Mouse (Mus musculus): ENCODE results near the gene Smco4. TPM values are rescaled to one million over a fixed set of nuclear protein-coding genes. Genes with fewer than 3 reads are reported as not detected.

Smco4 gene
- polyA plus RNA-seq, 1 experiment, result 14.5 TPM

GRCm38 (mm10) chr9:15500025-15500424, 6.8 kb downstream of the Smco4 start:
- Histone ChIP-seq H3K27ac (replicated peaks; ENCODE audit: low read depth, low read length) (no peak overlapping the region), H3K4me1 (ENCODE audit: control insufficient read depth, insufficient read depth, insufficient read length, low read length) (peaks cover 54% of the 10 kb centered on the region), H3K4me3 (ENCODE audit: insufficient read depth, low read depth, low read length) (no peak overlapping the region)

- Histone ChIP-seq H3K4me3 (ENCODE audit: insufficient read depth, low read depth, low read length) (no peak overlapping the region), H3K4me1 (ENCODE audit: control insufficient read depth, insufficient read depth, insufficient read length, low read length) (peaks cover 54% of the 10 kb centered on the region), H3K27ac (replicated peaks; ENCODE audit: low read depth, low read length) (0 out of 2 replicates have a peak overlapping the region, but pooled peaks have one; percentile 16)
Measured at GRCm38 (mm10) chr9:15501319-15502256, 8.4 kb downstream of the Smco4 start.

- Histone ChIP-seq H3K4me3 (ENCODE audit: insufficient read depth, low read depth, low read length) (no peak overlapping the region), H3K4me1 (ENCODE audit: control insufficient read depth, insufficient read depth, insufficient read length, low read length) (peaks cover 54% of the 10 kb centered on the region), H3K27ac (replicated peaks; ENCODE audit: low read depth, low read length) (0 out of 2 replicates have a peak overlapping the region, but pooled peaks have one; percentile 69)
Measured at GRCm38 (mm10) chr9:15502476-15502875, 9.2 kb downstream of the Smco4 start.

GRCm38 (mm10) chr9:15503307-15503706, 10.1 kb downstream of the Smco4 start:
- Histone ChIP-seq H3K4me3 (ENCODE audit: insufficient read depth, low read depth, low read length) (no peak overlapping the region), H3K4me1 (ENCODE audit: control insufficient read depth, insufficient read depth, insufficient read length, low read length) (peaks cover 56% of the 10 kb centered on the region), H3K27ac (replicated peaks; ENCODE audit: low read depth, low read length) (peak overlapping the region; percentile 69)

- Histone ChIP-seq H3K27ac (replicated peaks; ENCODE audit: low read depth, low read length) (peak overlapping the region; percentile 69), H3K4me1 (ENCODE audit: control insufficient read depth, insufficient read depth, insufficient read length, low read length) (peaks cover 55% of the 10 kb centered on the region), H3K4me3 (ENCODE audit: insufficient read depth, low read depth, low read length) (no peak overlapping the region)
Measured at GRCm38 (mm10) chr9:15503827-15504226, 10.6 kb downstream of the Smco4 start.

GRCm38 (mm10) chr9:15505288-15505687, 12.1 kb downstream of the Smco4 start:
- Histone ChIP-seq H3K4me3 (ENCODE audit: insufficient read depth, low read depth, low read length) (no peak overlapping the region), H3K4me1 (ENCODE audit: control insufficient read depth, insufficient read depth, insufficient read length, low read length) (peaks cover 52% of the 10 kb centered on the region), H3K27ac (replicated peaks; ENCODE audit: low read depth, low read length) (peak overlapping the region; percentile 38; the same call in 1 of the 2 replicates)

GRCm38 (mm10) chr9:15506863-15507262, 13.6 kb downstream of the Smco4 start:
- H3K4me1 ChIP-seq (ENCODE audit: control insufficient read depth, insufficient read depth, insufficient read length, low read length), result peaks cover 54% of the 10 kb centered on the region
- H3K4me3 ChIP-seq (ENCODE audit: insufficient read depth, low read depth, low read length), result no peak overlapping the region
- H3K27ac ChIP-seq (replicated peaks; ENCODE audit: low read depth, low read length), result peak overlapping the region; percentile 98

GRCm38 (mm10) chr9:15507431-15507875, 14.2 kb downstream of the Smco4 start:
- Histone ChIP-seq H3K27ac (replicated peaks; ENCODE audit: low read depth, low read length) (peak overlapping the region; percentile 98), H3K4me1 (ENCODE audit: control insufficient read depth, insufficient read depth, insufficient read length, low read length) (peaks cover 53% of the 10 kb centered on the region), H3K4me3 (ENCODE audit: insufficient read depth, low read depth, low read length) (no peak overlapping the region)

GRCm38 (mm10) chr9:15509363-15509762, 16.1 kb downstream of the Smco4 start:
- peaks cover 46% of the 10 kb centered on the region for H3K4me1 ChIP-seq (ENCODE audit: control insufficient read depth, insufficient read depth, insufficient read length, low read length)
- peak overlapping the region; percentile 45; the same call in 1 of the 2 replicates for H3K27ac ChIP-seq (replicated peaks; ENCODE audit: low read depth, low read length)
- no peak overlapping the region for H3K4me3 ChIP-seq (ENCODE audit: insufficient read depth, low read depth, low read length)

GRCm38 (mm10) chr9:15510557-15511310, 17.5 kb downstream of the Smco4 start:
- H3K27ac ChIP-seq (replicated peaks; ENCODE audit: low read depth, low read length), result 0 out of 2 replicates have a peak overlapping the region, but pooled peaks have one; percentile 23
- H3K4me3 ChIP-seq (ENCODE audit: insufficient read depth, low read depth, low read length), result no peak overlapping the region
- peaks cover 50% of the 10 kb centered on the region for H3K4me1 ChIP-seq (ENCODE audit: control insufficient read depth, insufficient read depth, insufficient read length, low read length)

- Histone ChIP-seq H3K4me3 (ENCODE audit: insufficient read depth, low read depth, low read length) (no peak overlapping the region), H3K4me1 (ENCODE audit: control insufficient read depth, insufficient read depth, insufficient read length, low read length) (peaks cover 54% of the 10 kb centered on the region), H3K27ac (replicated peaks; ENCODE audit: low read depth, low read length) (no peak overlapping the region)
Measured at GRCm38 (mm10) chr9:15512918-15513317, 19.7 kb downstream of the Smco4 start.

- Histone ChIP-seq H3K4me1 (ENCODE audit: control insufficient read depth, insufficient read depth, insufficient read length, low read length) (peaks cover 48% of the 10 kb centered on the region), H3K4me3 (ENCODE audit: insufficient read depth, low read depth, low read length) (no peak overlapping the region), H3K27ac (replicated peaks; ENCODE audit: low read depth, low read length) (peak overlapping the region; percentile 1; the same call in 1 of the 2 replicates)
Measured at GRCm38 (mm10) chr9:15516007-15516406, 22.8 kb downstream of the Smco4 start.

GRCm38 (mm10) chr9:15517979-15518378, 24.7 kb downstream of the Smco4 start:
- Histone ChIP-seq H3K27ac (replicated peaks; ENCODE audit: low read depth, low read length) (no peak overlapping the region), H3K4me3 (ENCODE audit: insufficient read depth, low read depth, low read length) (no peak overlapping the region), H3K4me1 (ENCODE audit: control insufficient read depth, insufficient read depth, insufficient read length, low read length) (peaks cover 43% of the 10 kb centered on the region)

- Histone ChIP-seq H3K27ac (replicated peaks; ENCODE audit: low read depth, low read length) (no peak overlapping the region), H3K4me3 (ENCODE audit: insufficient read depth, low read depth, low read length) (no peak overlapping the region), H3K4me1 (ENCODE audit: control insufficient read depth, insufficient read depth, insufficient read length, low read length) (peaks cover 43% of the 10 kb centered on the region)
Measured at GRCm38 (mm10) chr9:15522348-15522747, 29.1 kb downstream of the Smco4 start.

- Histone ChIP-seq H3K4me1 (ENCODE audit: control insufficient read depth, insufficient read depth, insufficient read length, low read length) (peaks cover 46% of the 10 kb centered on the region), H3K27ac (replicated peaks; ENCODE audit: low read depth, low read length) (peak overlapping the region; percentile 56; the same call in 1 of the 2 replicates), H3K4me3 (ENCODE audit: insufficient read depth, low read depth, low read length) (no peak overlapping the region)
Measured at GRCm38 (mm10) chr9:15522887-15523286, 29.7 kb downstream of the Smco4 start.
